Mouse (Mus musculus): ENCODE data around the gene Lap3. TPM values are rescaled to one million over a fixed set of nuclear protein-coding genes. Genes with fewer than 3 reads are reported as not detected.

Lap3 gene
- total RNA-seq, 4 experiments from 2014 or later: 103 to 108 (median 108) TPM

Other genes starting within 250 kb of the Lap3 start
- gene Qdpr, start 43.1 kb upstream of the Lap3 start, total RNA-seq (2022): 10 to 100 TPM; 82.6 to 94.5 (median 91.0) TPM
- not detected for gene Clrn2, start 39.6 kb upstream of the Lap3 start, total RNA-seq (2022)
- gene Med28, start 26.9 kb downstream of the Lap3 start, total RNA-seq (2022): 10 to 100 TPM; 57.0 to 63.5 (median 57.4) TPM
- under 1 TPM in 2 of 4 experiments, not detected in 2; 0.06 to 0.09 TPM for gene Fam184b, start 146.2 kb downstream of the Lap3 start, total RNA-seq (2022)
- gene Ncapg, start 176.5 kb downstream of the Lap3 start, total RNA-seq (2022): under 1 TPM; 0.06 to 0.63 (median 0.21) TPM

Data from heart, adult 8-10 months (tissue).